Mouse (Mus musculus): ENCODE measurements around the gene Cdh13. TPM values are rescaled to one million over a fixed set of nuclear protein-coding genes. Genes with fewer than 3 reads are reported as not detected.

Gene Cdh13
- polyA plus RNA-seq, 1 experiment: 56.6 TPM

- no peak for TF ChIP-seq TCF12 (IDR thresholded peaks at IDR 0.05; ENCODE audit: insufficient read depth, poor library complexity, severe bottlenecking)
- TF ChIP-seq CEBPB (IDR thresholded peaks at IDR 0.05; ENCODE audit: insufficient read depth, poor library complexity, severe bottlenecking): no peak
- TF ChIP-seq USF1 (IDR thresholded peaks at IDR 0.05; ENCODE audit: low read depth): no peak
- no peak for TF ChIP-seq MYOD1 (IDR thresholded peaks at IDR 0.05; ENCODE audit: control insufficient read depth in 1 of 3, insufficient read length in 2 of 3, low read depth in 2 of 3)
- TF ChIP-seq TCF3 (IDR thresholded peaks at IDR 0.05; ENCODE audit: insufficient read length, low read depth): no peak
- TF ChIP-seq SRF (IDR thresholded peaks at IDR 0.05; ENCODE audit: control insufficient read depth, insufficient read length, low read depth): no peak
- no peak for TF ChIP-seq E2F4 (IDR thresholded peaks at IDR 0.05; ENCODE audit: insufficient read depth)
- TF ChIP-seq POLR2AphosphoS2 (IDR thresholded peaks at IDR 0.05; ENCODE audit: insufficient read length, low read depth): no peak
- TF ChIP-seq MYOG (IDR thresholded peaks at IDR 0.05; ENCODE audit: control insufficient read depth in 1 of 3, insufficient read depth in 1 of 3, insufficient read length in 2 of 3, low read depth in 2 of 3): no peak
- TF ChIP-seq POLR2A (IDR thresholded peaks at IDR 0.05; ENCODE audit: insufficient read length, low read depth): no peak
- no peak for TF ChIP-seq MAX (IDR thresholded peaks at IDR 0.05; ENCODE audit: low read depth)
- no peak for TF ChIP-seq REST (IDR thresholded peaks at IDR 0.05; ENCODE audit: insufficient read depth, insufficient read length)
- Histone ChIP-seq H3K79me2 (ENCODE audit: control insufficient read depth, insufficient read depth) (no peaks in the 10 kb centered on the region), H3ac (ENCODE audit: control insufficient read depth, insufficient read length) (no peak overlapping the region), H3K4me2 (ENCODE audit: low read depth) (no peak overlapping the region), H3K36me3 (ENCODE audit: control insufficient read depth, insufficient read depth) (no peaks in the 10 kb centered on the region), H3K4me3 (no peak overlapping the region), H3K27me3 (ENCODE audit: control insufficient read depth, insufficient read depth, insufficient read length) (no peaks in the 10 kb centered on the region)
Measured at GRCm38 (mm10) chr8:118379657-118380056, 96.1 kb downstream of the Cdh13 start.

GRCm38 (mm10) chr8:118380058-118380457 is 96.5 kb downstream of the Cdh13 start:
- Histone ChIP-seq H3K36me3 (ENCODE audit: control insufficient read depth, insufficient read depth) (no peaks in the 10 kb centered on the region), H3K79me2 (ENCODE audit: control insufficient read depth, insufficient read depth) (no peaks in the 10 kb centered on the region), H3K4me3 (no peak overlapping the region), H3ac (ENCODE audit: control insufficient read depth, insufficient read length) (no peak overlapping the region), H3K27me3 (ENCODE audit: control insufficient read depth, insufficient read depth, insufficient read length) (no peaks in the 10 kb centered on the region), H3K4me2 (ENCODE audit: low read depth) (no peak overlapping the region)
- no peak for TF ChIP-seq MAX (IDR thresholded peaks at IDR 0.05; ENCODE audit: low read depth)
- no peak for TF ChIP-seq MYOD1 (IDR thresholded peaks at IDR 0.05; ENCODE audit: control insufficient read depth in 1 of 3, insufficient read length in 2 of 3, low read depth in 2 of 3)
- no peak for TF ChIP-seq POLR2AphosphoS2 (IDR thresholded peaks at IDR 0.05; ENCODE audit: insufficient read length, low read depth)
- no peak for TF ChIP-seq TCF3 (IDR thresholded peaks at IDR 0.05; ENCODE audit: insufficient read length, low read depth)
- no peak for TF ChIP-seq USF1 (IDR thresholded peaks at IDR 0.05; ENCODE audit: low read depth)
- TF ChIP-seq MYOG (IDR thresholded peaks at IDR 0.05; ENCODE audit: control insufficient read depth in 1 of 3, insufficient read depth in 1 of 3, insufficient read length in 2 of 3, low read depth in 2 of 3): no peak
- TF ChIP-seq SRF (IDR thresholded peaks at IDR 0.05; ENCODE audit: control insufficient read depth, insufficient read length, low read depth): no peak
- TF ChIP-seq TCF12 (IDR thresholded peaks at IDR 0.05; ENCODE audit: insufficient read depth, poor library complexity, severe bottlenecking): no peak
- TF ChIP-seq REST (IDR thresholded peaks at IDR 0.05; ENCODE audit: insufficient read depth, insufficient read length): no peak

GRCm38 (mm10) chr8:118380782-118381181 is 97.2 kb downstream of the Cdh13 start:
- TF ChIP-seq MYOG (IDR thresholded peaks at IDR 0.05; ENCODE audit: control insufficient read depth in 1 of 3, insufficient read depth in 1 of 3, insufficient read length in 2 of 3, low read depth in 2 of 3) (no peak), MAX (IDR thresholded peaks at IDR 0.05; ENCODE audit: low read depth) (no peak), SRF (IDR thresholded peaks at IDR 0.05; ENCODE audit: control insufficient read depth, insufficient read length, low read depth) (no peak), REST (IDR thresholded peaks at IDR 0.05; ENCODE audit: insufficient read depth, insufficient read length) (no peak), E2F4 (IDR thresholded peaks at IDR 0.05; ENCODE audit: insufficient read depth) (no peak), POLR2A (IDR thresholded peaks at IDR 0.05; ENCODE audit: insufficient read length, low read depth) (no peak), CEBPB (IDR thresholded peaks at IDR 0.05; ENCODE audit: insufficient read depth, poor library complexity, severe bottlenecking) (no peak), TCF12 (IDR thresholded peaks at IDR 0.05; ENCODE audit: insufficient read depth, poor library complexity, severe bottlenecking) (no peak), USF1 (IDR thresholded peaks at IDR 0.05; ENCODE audit: low read depth) (no peak), POLR2AphosphoS2 (IDR thresholded peaks at IDR 0.05; ENCODE audit: insufficient read length, low read depth) (no peak), MYOD1 (IDR thresholded peaks at IDR 0.05; ENCODE audit: control insufficient read depth in 1 of 3, insufficient read length in 2 of 3, low read depth in 2 of 3) (no peak), TCF3 (IDR thresholded peaks at IDR 0.05; ENCODE audit: insufficient read length, low read depth) (no peak)
- no peaks in the 10 kb centered on the region for H3K27me3 ChIP-seq (ENCODE audit: control insufficient read depth, insufficient read depth, insufficient read length)
- H3K4me2 ChIP-seq (ENCODE audit: low read depth): no peak overlapping the region
- no peak overlapping the region for H3K4me3 ChIP-seq
- no peaks in the 10 kb centered on the region for H3K36me3 ChIP-seq (ENCODE audit: control insufficient read depth, insufficient read depth)
- no peak overlapping the region for H3ac ChIP-seq (ENCODE audit: control insufficient read depth, insufficient read length)
- no peaks in the 10 kb centered on the region for H3K79me2 ChIP-seq (ENCODE audit: control insufficient read depth, insufficient read depth)

GRCm38 (mm10) chr8:118381641-118382040 is 98.1 kb downstream of the Cdh13 start:
- Histone ChIP-seq H3ac (ENCODE audit: control insufficient read depth, insufficient read length) (no peak overlapping the region), H3K36me3 (ENCODE audit: control insufficient read depth, insufficient read depth) (no peaks in the 10 kb centered on the region), H3K27me3 (ENCODE audit: control insufficient read depth, insufficient read depth, insufficient read length) (no peaks in the 10 kb centered on the region), H3K4me2 (ENCODE audit: low read depth) (no peak overlapping the region), H3K79me2 (ENCODE audit: control insufficient read depth, insufficient read depth) (no peaks in the 10 kb centered on the region), H3K4me3 (no peak overlapping the region)
- TF ChIP-seq TCF12 (IDR thresholded peaks at IDR 0.05; ENCODE audit: insufficient read depth, poor library complexity, severe bottlenecking): no peak
- no peak for TF ChIP-seq CEBPB (IDR thresholded peaks at IDR 0.05; ENCODE audit: insufficient read depth, poor library complexity, severe bottlenecking)
- TF ChIP-seq MAX (IDR thresholded peaks at IDR 0.05; ENCODE audit: low read depth): no peak
- TF ChIP-seq E2F4 (IDR thresholded peaks at IDR 0.05; ENCODE audit: insufficient read depth): no peak
- TF ChIP-seq SRF (IDR thresholded peaks at IDR 0.05; ENCODE audit: control insufficient read depth, insufficient read length, low read depth): no peak

GRCm38 (mm10) chr8:118384314-118384713 is 100.8 kb downstream of the Cdh13 start:
- Histone ChIP-seq H3K79me2 (ENCODE audit: control insufficient read depth, insufficient read depth) (no peaks in the 10 kb centered on the region), H3K27me3 (ENCODE audit: control insufficient read depth, insufficient read depth, insufficient read length) (no peaks in the 10 kb centered on the region), H3K4me2 (ENCODE audit: low read depth) (no peak overlapping the region), H3K4me3 (no peak overlapping the region), H3K36me3 (ENCODE audit: control insufficient read depth, insufficient read depth) (no peaks in the 10 kb centered on the region), H3ac (ENCODE audit: control insufficient read depth, insufficient read length) (no peak overlapping the region)
- TF ChIP-seq SRF (IDR thresholded peaks at IDR 0.05; ENCODE audit: control insufficient read depth, insufficient read length, low read depth) (no peak), MYOG (IDR thresholded peaks at IDR 0.05; ENCODE audit: control insufficient read depth in 1 of 3, insufficient read depth in 1 of 3, insufficient read length in 2 of 3, low read depth in 2 of 3) (peak in 1 of 3 experiments; percentile 78)

Data from myocyte (in vitro differentiated cells).